Mouse (Mus musculus) E14TG2a.4 (cell line): ENCODE measurements at regions not wholly inside any gene's neighbourhood (a gene's known extent, or its start where the extent isn't known, plus 50 kb on each side); places are given as distances from the start of the nearest gene placed in this dataset.

Experiments
- CTCF ChIP-seq: conservative IDR thresholded peaks from 2 replicates; pipeline ENCODE4 v1.5.1; 2014; ENCODE audit warnings: low read length
- NANOG ChIP-seq: IDR thresholded peaks from 2 replicates; pipeline ENCODE4 v1.6.1; 2014; ENCODE audit warnings: borderline replicate concordance, low read length, mixed read lengths

DNA sequence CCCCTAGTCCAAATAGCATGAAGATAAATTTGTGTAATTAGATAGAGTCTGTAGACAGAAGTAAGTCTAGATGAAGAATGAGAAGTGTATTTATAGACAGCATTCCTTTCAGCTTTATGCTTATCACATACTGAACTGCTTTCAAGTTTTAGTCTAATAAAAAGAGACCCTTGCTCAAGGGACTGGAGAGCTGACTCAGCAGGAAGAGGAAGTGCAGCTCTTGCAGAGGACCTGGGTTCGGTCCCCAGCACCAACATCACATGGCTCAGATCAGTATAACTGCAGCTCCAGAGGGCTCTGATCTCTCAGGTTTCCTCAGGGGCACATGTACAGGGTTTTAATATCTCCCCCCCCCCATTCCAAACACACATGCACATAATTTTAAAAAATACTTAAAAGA is 68.2 kb upstream of the Myom1 start:
- TF ChIP-seq CTCF: no peak
- no peak for TF ChIP-seq NANOG
